Mouse (Mus musculus): Measurements from ENCODE around the gene Pik3cd. TPM values are rescaled to one million over a fixed set of nuclear protein-coding genes. Genes with fewer than 3 reads are reported as not detected.

Gene Pik3cd
- polyA plus RNA-seq, 1 experiment, result 88.3 TPM

DNA sequence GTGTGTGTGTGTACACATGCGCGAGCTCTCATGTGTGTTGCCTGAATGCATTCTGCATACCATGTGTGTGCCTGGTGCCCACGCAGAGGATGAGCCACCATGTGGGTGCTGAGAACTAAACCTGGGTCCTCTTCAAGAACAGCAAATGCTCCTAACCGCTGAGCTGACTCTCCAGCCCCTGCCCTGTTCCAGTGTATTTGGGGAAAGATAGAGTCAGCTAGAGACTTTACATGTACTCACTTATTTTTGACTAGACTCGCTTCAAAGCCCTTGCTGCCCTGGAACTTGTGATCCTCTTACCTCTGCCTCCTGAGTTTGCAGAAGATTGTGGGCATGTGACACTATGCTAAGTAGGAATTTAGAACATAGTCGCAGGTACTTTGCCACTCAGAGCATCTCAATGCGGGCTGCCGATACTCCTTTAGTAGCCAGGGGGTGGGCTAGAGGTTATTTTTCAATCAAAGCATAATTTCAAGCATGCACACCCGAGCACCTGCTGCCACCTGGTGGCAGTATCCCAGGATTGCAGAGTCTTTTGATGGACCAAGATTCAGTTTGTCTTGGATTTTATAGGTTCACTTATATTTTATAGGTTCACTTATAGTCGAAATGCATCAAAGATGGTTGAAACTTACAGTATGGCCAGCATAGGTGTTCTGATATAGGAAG, 90.9 kb downstream of the Pik3cd start:
- TF ChIP-seq CTCF (IDR thresholded peaks at IDR 0.05; ENCODE audit: control insufficient read depth, insufficient read depth, low read length) (peak; percentile 78), POLR2A (IDR thresholded peaks at IDR 0.05; ENCODE audit: borderline replicate concordance, control insufficient read depth, low read depth, low read length) (no peak)
- Histone ChIP-seq H3K4me1 (ENCODE audit: control insufficient read depth, insufficient read depth, low read length) (no peaks in the 10 kb centered on the region), H3K27ac (ENCODE audit: control insufficient read depth, insufficient read depth, low read depth, low read length, poor library complexity) (no peak overlapping the region), H3K4me3 (replicated peaks; ENCODE audit: control insufficient read depth, low read depth, low read length) (no peak overlapping the region)
- 44% methylated on average over 10 of the region's 10 CpGs for WGBS

DNA sequence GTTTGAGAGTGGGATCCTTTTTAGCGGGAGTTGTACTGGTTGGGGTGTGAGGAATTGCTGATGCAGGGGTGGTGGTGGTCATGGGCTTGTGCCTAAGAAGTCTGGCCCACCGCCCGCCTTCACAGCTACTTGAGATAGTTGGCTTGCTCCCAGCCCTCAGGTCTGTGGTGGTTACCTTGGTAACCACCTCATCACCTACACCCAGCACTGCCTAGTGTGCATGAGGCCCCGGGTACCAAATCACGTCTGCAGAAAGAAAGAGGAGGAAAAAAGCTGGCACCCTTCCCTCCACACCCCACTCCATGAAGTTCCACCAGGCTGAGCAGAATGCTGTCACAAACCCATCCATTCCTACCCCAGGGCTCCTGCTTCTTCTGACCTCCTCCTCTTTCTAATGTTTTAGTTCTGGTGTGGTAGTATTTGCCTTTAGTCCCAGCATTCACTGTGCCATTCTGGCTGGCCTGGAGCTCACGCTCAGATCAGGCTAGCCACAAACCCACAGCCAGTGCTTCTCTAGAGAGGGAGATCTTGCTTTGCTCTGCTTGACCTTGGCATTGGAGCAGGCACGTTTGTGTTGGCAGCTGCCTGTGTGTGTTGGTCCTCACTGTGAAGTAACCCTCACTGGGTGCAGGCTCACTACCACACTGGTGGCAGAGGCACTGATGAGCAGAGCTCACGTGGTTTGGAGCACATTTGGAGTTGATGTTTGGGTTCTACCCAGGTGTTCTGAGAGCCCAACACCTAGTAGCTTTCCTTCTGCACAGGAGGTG, 92.9 kb downstream of the Pik3cd start:
- no peaks in the 10 kb centered on the region for H3K4me1 ChIP-seq (ENCODE audit: control insufficient read depth, insufficient read depth, low read length)
- H3K4me3 ChIP-seq (replicated peaks; ENCODE audit: control insufficient read depth, low read depth, low read length), result no peak overlapping the region
- WGBS, result 79% methylated on average over 8 of the region's 8 CpGs
- no peak overlapping the region for H3K27ac ChIP-seq (ENCODE audit: control insufficient read depth, insufficient read depth, low read depth, low read length, poor library complexity)
- TF ChIP-seq POLR2A (IDR thresholded peaks at IDR 0.05; ENCODE audit: borderline replicate concordance, control insufficient read depth, low read depth, low read length) (no peak), CTCF (IDR thresholded peaks at IDR 0.05; ENCODE audit: control insufficient read depth, insufficient read depth, low read length) (no peak)

- TF ChIP-seq CTCF (IDR thresholded peaks at IDR 0.05; ENCODE audit: control insufficient read depth, insufficient read depth, low read length), result no peak
- TF ChIP-seq POLR2A (IDR thresholded peaks at IDR 0.05; ENCODE audit: borderline replicate concordance, control insufficient read depth, low read depth, low read length), result no peak
- 71% methylated on average over 6 of the region's 6 CpGs for WGBS
These were observed 94.1 kb downstream of the Pik3cd start for GRCm38 (mm10) chr4:149608309-149608638.

DNA sequence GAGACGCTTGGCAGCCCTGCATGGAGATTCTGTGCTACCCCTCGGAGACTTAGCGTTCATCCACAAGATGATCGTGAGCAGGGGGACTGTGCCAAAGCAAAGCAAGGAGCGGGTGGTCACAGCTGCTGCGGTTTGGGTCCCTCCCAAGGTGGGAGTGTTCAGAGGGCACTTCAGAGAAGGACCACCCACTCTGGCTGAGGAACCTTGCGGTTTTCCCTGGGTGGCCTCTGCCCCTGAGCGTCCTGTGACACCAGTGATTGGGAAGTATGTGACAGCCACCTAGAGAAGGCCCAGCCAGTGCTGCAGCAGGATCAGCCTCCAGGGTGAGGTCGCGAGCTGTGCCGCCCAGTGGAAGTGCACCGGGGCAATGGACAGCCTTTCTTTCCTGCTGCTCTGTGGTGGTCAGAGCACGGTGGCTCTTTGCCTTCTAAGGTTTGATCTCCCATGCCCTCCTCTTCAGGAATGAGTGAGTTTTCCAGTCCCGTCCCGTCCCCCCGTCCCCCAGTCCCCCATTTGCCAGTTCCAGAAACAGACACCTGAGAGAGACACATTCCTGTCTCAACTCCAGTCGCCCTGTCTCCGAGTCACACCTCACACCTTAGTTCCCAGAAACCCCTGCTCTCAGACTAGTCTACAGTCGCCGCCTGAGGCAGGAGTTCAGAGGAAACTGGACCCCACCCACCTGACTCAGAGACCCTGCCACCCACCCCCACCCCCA, 94.6 kb downstream of the Pik3cd start:
- Histone ChIP-seq H3K4me1 (ENCODE audit: control insufficient read depth, insufficient read depth, low read length) (no peaks in the 10 kb centered on the region), H3K4me3 (replicated peaks; ENCODE audit: control insufficient read depth, low read depth, low read length) (no peak overlapping the region), H3K27ac (ENCODE audit: control insufficient read depth, insufficient read depth, low read depth, low read length, poor library complexity) (no peak overlapping the region)
- TF ChIP-seq POLR2A (IDR thresholded peaks at IDR 0.05; ENCODE audit: borderline replicate concordance, control insufficient read depth, low read depth, low read length) (no peak), CTCF (IDR thresholded peaks at IDR 0.05; ENCODE audit: control insufficient read depth, insufficient read depth, low read length) (no peak)
- WGBS, result 32% methylated on average over 20 of the region's 20 CpGs

More at GRCm38 (mm10) chr4:149608309-149608638, 94.1 kb downstream of the Pik3cd start:
- Histone ChIP-seq H3K4me3 (replicated peaks; ENCODE audit: control insufficient read depth, low read depth, low read length) (no peak overlapping the region), H3K27ac (ENCODE audit: control insufficient read depth, insufficient read depth, low read depth, low read length, poor library complexity) (no peak overlapping the region), H3K4me1 (ENCODE audit: control insufficient read depth, insufficient read depth, low read length) (no peaks in the 10 kb centered on the region)

- TF ChIP-seq CTCF (IDR thresholded peaks at IDR 0.05; ENCODE audit: control insufficient read depth, insufficient read depth, low read length) (no peak), POLR2A (IDR thresholded peaks at IDR 0.05; ENCODE audit: borderline replicate concordance, control insufficient read depth, low read depth, low read length) (no peak)
- no peak overlapping the region for H3K4me3 ChIP-seq (replicated peaks; ENCODE audit: control insufficient read depth, low read depth, low read length)
- WGBS, result 64% methylated on average over 15 of the region's 15 CpGs
- no peak overlapping the region for H3K27ac ChIP-seq (ENCODE audit: control insufficient read depth, insufficient read depth, low read depth, low read length, poor library complexity)
- no peaks in the 10 kb centered on the region for H3K4me1 ChIP-seq (ENCODE audit: control insufficient read depth, insufficient read depth, low read length)
These were observed 95.5 kb downstream of the Pik3cd start for GRCm38 (mm10) chr4:149606766-149607358.

GRCm38 (mm10) chr4:149606056-149606455, 96.3 kb downstream of the Pik3cd start:
- Histone ChIP-seq H3K4me1 (ENCODE audit: control insufficient read depth, insufficient read depth, low read length) (no peaks in the 10 kb centered on the region), H3K4me3 (replicated peaks; ENCODE audit: control insufficient read depth, low read depth, low read length) (no peak overlapping the region), H3K27ac (ENCODE audit: control insufficient read depth, insufficient read depth, low read depth, low read length, poor library complexity) (no peak overlapping the region)
- WGBS, result 86% methylated on average over 18 of the region's 18 CpGs
- TF ChIP-seq POLR2A (IDR thresholded peaks at IDR 0.05; ENCODE audit: borderline replicate concordance, control insufficient read depth, low read depth, low read length), result no peak
- TF ChIP-seq CTCF (IDR thresholded peaks at IDR 0.05; ENCODE audit: control insufficient read depth, insufficient read depth, low read length), result no peak

- Histone ChIP-seq H3K27ac (ENCODE audit: control insufficient read depth, insufficient read depth, low read depth, low read length, poor library complexity) (no peak overlapping the region), H3K4me3 (replicated peaks; ENCODE audit: control insufficient read depth, low read depth, low read length) (no peak overlapping the region), H3K4me1 (ENCODE audit: control insufficient read depth, insufficient read depth, low read length) (no peaks in the 10 kb centered on the region)
- WGBS, result 78% methylated on average over 3 of the region's 3 CpGs
- TF ChIP-seq POLR2A (IDR thresholded peaks at IDR 0.05; ENCODE audit: borderline replicate concordance, control insufficient read depth, low read depth, low read length) (no peak), CTCF (IDR thresholded peaks at IDR 0.05; ENCODE audit: control insufficient read depth, insufficient read depth, low read length) (peak; percentile 37; the same call in 1 of the 2 replicates)
These were observed 97.9 kb downstream of the Pik3cd start for GRCm38 (mm10) chr4:149604518-149604917.

GRCm38 (mm10) chr4:149603860-149604259, 98.5 kb downstream of the Pik3cd start:
- TF ChIP-seq CTCF (IDR thresholded peaks at IDR 0.05; ENCODE audit: control insufficient read depth, insufficient read depth, low read length) (no peak), POLR2A (IDR thresholded peaks at IDR 0.05; ENCODE audit: borderline replicate concordance, control insufficient read depth, low read depth, low read length) (no peak)
- Histone ChIP-seq H3K4me3 (replicated peaks; ENCODE audit: control insufficient read depth, low read depth, low read length) (no peak overlapping the region), H3K4me1 (ENCODE audit: control insufficient read depth, insufficient read depth, low read length) (no peaks in the 10 kb centered on the region), H3K27ac (ENCODE audit: control insufficient read depth, insufficient read depth, low read depth, low read length, poor library complexity) (no peak overlapping the region)
- WGBS, result 31% methylated on average over 1 of the region's 1 CpGs
